In the genomic region with DNA sequence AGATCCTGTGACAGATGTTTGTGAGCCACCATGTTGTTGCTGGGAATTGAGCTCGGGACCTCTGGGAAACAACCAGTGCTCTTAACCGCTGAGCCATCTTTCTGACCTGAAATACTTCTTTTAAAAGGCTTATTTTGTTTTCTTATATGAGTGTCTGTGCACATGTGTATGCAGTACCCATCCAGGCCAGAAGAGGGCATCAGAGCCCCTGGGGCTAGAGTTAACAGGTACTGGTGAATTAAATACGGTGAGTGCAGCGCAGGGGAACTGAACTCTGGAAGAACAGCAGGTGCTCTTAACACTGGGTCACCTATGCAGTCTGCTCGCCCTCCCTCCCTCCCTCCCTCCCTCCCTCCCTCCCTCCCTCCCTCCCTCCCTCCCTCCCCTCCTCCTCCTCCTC, we compare ENCODE assay signal across 1 mouse cellular context.
TF ChIP-seq lines count a peak whose summit lies in the region.

No protein-coding gene starts in this region.

TF ChIP-seq in MEL, 35 proteins besides CTCF, POLR2A, EP300 and RAD21:
- TF ChIP-seq TAL1 (IDR thresholded peaks at IDR 0.05; ENCODE audit: low read length) (no peak), POLR2AphosphoS2 (IDR thresholded peaks at IDR 0.05; ENCODE audit: low read length) (no peak), SIN3A (IDR thresholded peaks at IDR 0.05; ENCODE audit: low read length) (no peak), MEF2A (IDR thresholded peaks at IDR 0.05; ENCODE audit: extremely low read depth, insufficient replicate concordance, low read depth, low read length, poor library complexity, severe bottlenecking) (no peak), MAZ (IDR thresholded peaks at IDR 0.05; ENCODE audit: low read depth, low read length) (no peak), ZNF384 (IDR thresholded peaks at IDR 0.05; ENCODE audit: low read depth, low read length) (no peak), MYC (IDR thresholded peaks at IDR 0.05; ENCODE audit: low read depth, low read length) (no peak), GABPA (IDR thresholded peaks at IDR 0.05; ENCODE audit: low read depth, low read length) (no peak), MAFK (IDR thresholded peaks at IDR 0.05; ENCODE audit: borderline replicate concordance, low read depth, low read length) (no peak), MYB (IDR thresholded peaks at IDR 0.05; ENCODE audit: low read depth, low read length) (no peak), MXI1 (IDR thresholded peaks at IDR 0.05; ENCODE audit: low read depth, low read length) (no peak), POLR2AphosphoS5 (IDR thresholded peaks at IDR 0.05; ENCODE audit: borderline replicate concordance, low read depth, low read length) (no peak), HCFC1 (IDR thresholded peaks at IDR 0.05; ENCODE audit: low read depth, low read length) (no peak), CHD1 (IDR thresholded peaks at IDR 0.05; ENCODE audit: low read depth, low read length) (no peak), BHLHE40 (IDR thresholded peaks at IDR 0.05; ENCODE audit: borderline replicate concordance, low read depth, low read length) (no peak)
